Mouse (Mus musculus): Measurements from ENCODE around the gene Map4k2. TPM values are rescaled to one million over a fixed set of nuclear protein-coding genes. Genes with fewer than 3 reads are reported as not detected.

Map4k2 gene
- polyA plus RNA-seq, 1 experiment = 10.2 TPM

- H3K36me3 ChIP-seq (ENCODE audit: control insufficient read depth, insufficient read depth) = no peaks in the 10 kb centered on the region
- H3K4me3 ChIP-seq (ENCODE audit: insufficient read depth, poor library complexity, severe bottlenecking) = no peak overlapping the region
- H3K79me2 ChIP-seq (ENCODE audit: control insufficient read depth, insufficient read depth) = no peaks in the 10 kb centered on the region
- H3K79me3 ChIP-seq (ENCODE audit: low read depth) = no peaks in the 10 kb centered on the region
- no peak for TF ChIP-seq MAX (IDR thresholded peaks at IDR 0.05)
- TF ChIP-seq USF1 (IDR thresholded peaks at IDR 0.05; ENCODE audit: low read depth) = no peak
- no peak for TF ChIP-seq FOSL1 (IDR thresholded peaks at IDR 0.05; ENCODE audit: insufficient read depth, low read length, poor library complexity, severe bottlenecking)
- TF ChIP-seq CTCF (IDR thresholded peaks at IDR 0.05; ENCODE audit: control insufficient read depth, insufficient read depth, insufficient read length) = no peak
- peaks cover 39% of the 10 kb centered on the region for H3K27me3 ChIP-seq (ENCODE audit: control insufficient read depth, insufficient read depth, insufficient read length)
- peak overlapping the region; percentile 6 for H3ac ChIP-seq (ENCODE audit: control insufficient read depth, insufficient read length, low read depth)
Measured at GRCm38 (mm10) chr19:6400096-6401086, 59.5 kb downstream of the Map4k2 start.

- peak; percentile 96 for TF ChIP-seq CTCF (IDR thresholded peaks at IDR 0.05; ENCODE audit: control insufficient read depth, insufficient read depth, insufficient read length)
- no peak for TF ChIP-seq USF1 (IDR thresholded peaks at IDR 0.05; ENCODE audit: low read depth)
- Histone ChIP-seq H3K4me3 (ENCODE audit: insufficient read depth, poor library complexity, severe bottlenecking) (no peak overlapping the region), H3K27me3 (ENCODE audit: control insufficient read depth, insufficient read depth, insufficient read length) (peaks cover 40% of the 10 kb centered on the region), H3K36me3 (ENCODE audit: control insufficient read depth, insufficient read depth) (no peaks in the 10 kb centered on the region), H3ac (ENCODE audit: control insufficient read depth, insufficient read length, low read depth) (no peak overlapping the region), H3K79me2 (ENCODE audit: control insufficient read depth, insufficient read depth) (no peaks in the 10 kb centered on the region), H3K79me3 (ENCODE audit: low read depth) (no peaks in the 10 kb centered on the region)
Measured at GRCm38 (mm10) chr19:6401131-6401815, 60.3 kb downstream of the Map4k2 start.

GRCm38 (mm10) chr19:6401951-6402350, 61.0 kb downstream of the Map4k2 start:
- H3K27me3 ChIP-seq (ENCODE audit: control insufficient read depth, insufficient read depth, insufficient read length) = peaks cover 46% of the 10 kb centered on the region
- no peaks in the 10 kb centered on the region for H3K79me3 ChIP-seq (ENCODE audit: low read depth)
- TF ChIP-seq USF1 (IDR thresholded peaks at IDR 0.05; ENCODE audit: low read depth) (no peak), CTCF (IDR thresholded peaks at IDR 0.05; ENCODE audit: control insufficient read depth, insufficient read depth, insufficient read length) (no peak), MAX (IDR thresholded peaks at IDR 0.05) (no peak), MYOD1 (IDR thresholded peaks at IDR 0.05; ENCODE audit: control insufficient read depth, insufficient read length, low read depth) (no peak), CEBPB (IDR thresholded peaks at IDR 0.05; ENCODE audit: low read depth) (no peak), FOSL1 (IDR thresholded peaks at IDR 0.05; ENCODE audit: insufficient read depth, low read length, poor library complexity, severe bottlenecking) (no peak), MYOG (IDR thresholded peaks at IDR 0.05; ENCODE audit: control insufficient read depth, extremely low read depth, insufficient read length) (no peak)

GRCm38 (mm10) chr19:6403869-6404268, 62.9 kb downstream of the Map4k2 start:
- H3K27me3 ChIP-seq (ENCODE audit: control insufficient read depth, insufficient read depth, insufficient read length) = peaks cover 63% of the 10 kb centered on the region
- H3K36me3 ChIP-seq (ENCODE audit: control insufficient read depth, insufficient read depth) = no peaks in the 10 kb centered on the region
- TF ChIP-seq MYOG (IDR thresholded peaks at IDR 0.05; ENCODE audit: control insufficient read depth, extremely low read depth, insufficient read length) (no peak), CEBPB (IDR thresholded peaks at IDR 0.05; ENCODE audit: low read depth) (no peak), CTCF (IDR thresholded peaks at IDR 0.05; ENCODE audit: control insufficient read depth, insufficient read depth, insufficient read length) (no peak), MYOD1 (IDR thresholded peaks at IDR 0.05; ENCODE audit: control insufficient read depth, insufficient read length, low read depth) (no peak), MAX (IDR thresholded peaks at IDR 0.05) (no peak), FOSL1 (IDR thresholded peaks at IDR 0.05; ENCODE audit: insufficient read depth, low read length, poor library complexity, severe bottlenecking) (no peak), USF1 (IDR thresholded peaks at IDR 0.05; ENCODE audit: low read depth) (no peak)
- no peak overlapping the region for H3K4me3 ChIP-seq (ENCODE audit: insufficient read depth, poor library complexity, severe bottlenecking)
- H3K79me3 ChIP-seq (ENCODE audit: low read depth) = no peaks in the 10 kb centered on the region
- H3K79me2 ChIP-seq (ENCODE audit: control insufficient read depth, insufficient read depth) = no peaks in the 10 kb centered on the region
- H3ac ChIP-seq (ENCODE audit: control insufficient read depth, insufficient read length, low read depth) = no peak overlapping the region

More at GRCm38 (mm10) chr19:6401951-6402350, 61.0 kb downstream of the Map4k2 start:
- Histone ChIP-seq H3K79me2 (ENCODE audit: control insufficient read depth, insufficient read depth) (no peaks in the 10 kb centered on the region), H3K36me3 (ENCODE audit: control insufficient read depth, insufficient read depth) (no peaks in the 10 kb centered on the region), H3K4me3 (ENCODE audit: insufficient read depth, poor library complexity, severe bottlenecking) (no peak overlapping the region), H3ac (ENCODE audit: control insufficient read depth, insufficient read length, low read depth) (no peak overlapping the region)

Small RNAs within 50 kb of the gene (microRNA-seq; reads per million reads assigned to microRNA genes)
- 0.48 reads per million, percentile 8 among the genes with 10 or more reads in this experiment for gene Mir6989 (ENCODE audit: borderline microRNAs expressed)

Other genes with a start within 250 kb of the Map4k2 start
- gene AC131692.1, start 246.7 kb upstream of the Map4k2 start, polyA plus RNA-seq (2012; fragmentation: generic; extraction: Trizol) = 0.36 TPM
- 0.16 TPM for gene Naaladl1, start 235.4 kb upstream of the Map4k2 start, polyA plus RNA-seq (2012; fragmentation: generic; extraction: Trizol)
- gene Sac3d1, start 222.5 kb upstream of the Map4k2 start, polyA plus RNA-seq (2012; fragmentation: generic; extraction: Trizol) = 44.7 TPM
- gene Snx15, start 212.8 kb upstream of the Map4k2 start, polyA plus RNA-seq (2012; fragmentation: generic; extraction: Trizol) = 22.7 TPM
- gene Batf2, start 200.2 kb upstream of the Map4k2 start, polyA plus RNA-seq (2012; fragmentation: generic; extraction: Trizol) = 0.04 TPM
- gene Arl2, start 199.6 kb upstream of the Map4k2 start, polyA plus RNA-seq (2012; fragmentation: generic; extraction: Trizol) = 78.3 TPM
- not detected for gene Majin, start 156.7 kb upstream of the Map4k2 start, polyA plus RNA-seq (2012; fragmentation: generic; extraction: Trizol)
- 0.13 TPM for gene Gpha2, start 114.8 kb upstream of the Map4k2 start, polyA plus RNA-seq (2012; fragmentation: generic; extraction: Trizol)
- gene Ppp2r5b, start 105.3 kb upstream of the Map4k2 start, polyA plus RNA-seq (2012; fragmentation: generic; extraction: Trizol) = 25.3 TPM
- 10.3 TPM for gene Atg2a, start 99.5 kb upstream of the Map4k2 start, polyA plus RNA-seq (2012; fragmentation: generic; extraction: Trizol)
- 219 TPM for gene Ehd1, start 64.4 kb upstream of the Map4k2 start, polyA plus RNA-seq (2012; fragmentation: generic; extraction: Trizol)
- gene Cdc42bpg, start 34.7 kb upstream of the Map4k2 start, polyA plus RNA-seq (2012; fragmentation: generic; extraction: Trizol) = 7.2 TPM
- 51.0 TPM for gene Men1, start 6.2 kb upstream of the Map4k2 start, polyA plus RNA-seq (2012; fragmentation: generic; extraction: Trizol)
- 138 TPM for gene Sf1, start 22.6 kb downstream of the Map4k2 start, polyA plus RNA-seq (2012; fragmentation: generic; extraction: Trizol)
- gene Pygm, start 43.3 kb downstream of the Map4k2 start, polyA plus RNA-seq (2012; fragmentation: generic; extraction: Trizol) = 1.2 TPM
- 0.71 TPM for gene Rasgrp2, start 58.2 kb downstream of the Map4k2 start, polyA plus RNA-seq (2012; fragmentation: generic; extraction: Trizol)
- gene Nrxn2, start 77.6 kb downstream of the Map4k2 start, polyA plus RNA-seq (2012; fragmentation: generic; extraction: Trizol) = 0.09 TPM
- gene Slc22a12, start 201.9 kb downstream of the Map4k2 start, polyA plus RNA-seq (2012; fragmentation: generic; extraction: Trizol) = not detected

Measured in C2C12 (cell line).